Mouse (Mus musculus) kidney, postnatal 0 days (tissue): ENCODE results near the gene P4ha2. TPM values are rescaled to one million over a fixed set of nuclear protein-coding genes. Genes with fewer than 3 reads are reported as not detected.

Experiments
- ATAC-seq: fragments of 200-750 bp; cut with Nextera tagmentation; replicated peaks from 2 replicates; pipeline ENCODE4 v1.8.0; 2017; ENCODE audit warnings: low read depth, moderate number of reproducible peaks, moderate TSS enrichment, moderate library complexity; ENCODE audit not compliant: low FRiP score
- DNase-seq: peaks from one replicate; pipeline ENCODE4 v3.0.0-alpha.2; 2016; ENCODE audit warnings: low spot score
- H3K27ac ChIP-seq: fragments of 300-500 bp; sonication (generic); 2 replicates; pipeline ENCODE4 v1.5.1; 2014; ENCODE audit warnings: mild to moderate bottlenecking
- H3K27me3 ChIP-seq: fragments of 300-500 bp; sonication (generic); 2 replicates; pipeline ENCODE4 v1.6.1; 2014; ENCODE audit warnings: low read length, mixed read lengths; ENCODE audit not compliant: insufficient read depth
- H3K36me3 ChIP-seq: fragments of 300-500 bp; sonication (generic); 2 replicates; pipeline ENCODE4 v1.6.1; 2014; ENCODE audit warnings: low read length, mixed read lengths; ENCODE audit not compliant: insufficient read depth
- H3K4me1 ChIP-seq: fragments of 300-500 bp; sonication (generic); replicated peaks from 2 replicates; pipeline ENCODE4 v1.6.1; 2014; ENCODE audit warnings: antibody characterized with exemption, low read length, mixed read lengths; ENCODE audit not compliant: insufficient read depth
- H3K4me2 ChIP-seq: fragments of 300-500 bp; sonication (generic); 2 replicates; pipeline ENCODE4 v1.6.1; 2014; ENCODE audit warnings: mild to moderate bottlenecking, low read length, moderate library complexity, mixed read lengths
- H3K4me3 ChIP-seq: fragments of 300-500 bp; sonication (generic); replicated peaks from 2 replicates; pipeline ENCODE4 v1.5.1; 2014; ENCODE audit warnings: low read depth, low read length
- H3K9ac ChIP-seq: fragments of 300-500 bp; sonication (generic); 2 replicates; pipeline ENCODE4 v1.6.1; 2014; ENCODE audit warnings: low read depth, low read length
- H3K9me3 ChIP-seq: fragments of 300-500 bp; sonication (generic); replicated peaks from 2 replicates; pipeline ENCODE4 v1.6.1; 2016; ENCODE audit warnings: low read length, inconsistent platforms, mixed read lengths
- CTCF ChIP-seq: IDR thresholded peaks from 2 replicates; pipeline ENCODE4 v1.5.1; 2016; ENCODE audit warnings: antibody characterized with exemption, low read depth, mild to moderate bottlenecking, moderate library complexity
- WGBS: fragments of 180-500 bp; shearing (Covaris S2); extraction: QIAGEN DNeasy Blood & Tissue Kit; methylation state at CpG from one replicate; pipeline ENCODE4 v1.1.7; 2014; 5-methylcytosine and 5-hydroxymethylcytosine counted together
- polyA plus RNA-seq: library from polyadenylated mRNA; unstranded; fragments of >200 nt; fragmentation: Nextera tagmentation; extraction: Ambion mirVana; gene quantifications from 2 replicates; pipeline ENCODE4 v1.2.1, GENCODE M21; 2015

Gene P4ha2
- polyA plus RNA-seq, 1 experiment from 2014 or later = 11.2 TPM

DNA sequence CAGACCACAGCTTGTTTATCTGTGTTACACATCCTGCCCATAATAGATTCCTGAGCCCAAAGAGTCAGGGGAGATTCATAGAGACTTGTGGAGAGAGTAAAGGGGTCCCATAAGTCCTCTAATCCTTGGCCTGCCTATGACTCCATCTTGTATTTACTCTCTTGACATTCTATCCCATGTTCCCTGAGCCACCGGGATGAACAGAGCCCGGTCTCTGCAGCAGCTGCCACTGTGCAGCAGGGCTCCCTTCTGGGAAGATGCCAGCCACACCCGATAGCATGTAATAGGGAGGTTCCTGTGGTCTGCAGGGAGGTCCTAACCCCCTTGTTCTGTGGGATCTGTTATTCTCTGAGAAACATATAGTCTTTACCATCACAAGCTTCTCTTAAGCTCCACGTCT lies 16.5 kb downstream of the P4ha2 start:
- no peak for TF ChIP-seq CTCF
- H3K36me3 ChIP-seq = 0 out of 2 replicates have a peak, but pooled peaks cover 8% of the 10 kb centered on the region
- H3K27me3 ChIP-seq = no peaks in the 10 kb centered on the region
- no peak overlapping the region for H3K4me2 ChIP-seq
- DNase-seq (no peak), ATAC-seq (no peak)
- no peaks in the 10 kb centered on the region for H3K9me3 ChIP-seq
- H3K4me1 ChIP-seq = peaks cover 14% of the 10 kb centered on the region
- WGBS = 77% methylated on average over 4 of the region's 4 CpGs
- H3K9ac ChIP-seq = no peak overlapping the region
- no peak overlapping the region for H3K4me3 ChIP-seq
- H3K27ac ChIP-seq = no peak overlapping the region

DNA sequence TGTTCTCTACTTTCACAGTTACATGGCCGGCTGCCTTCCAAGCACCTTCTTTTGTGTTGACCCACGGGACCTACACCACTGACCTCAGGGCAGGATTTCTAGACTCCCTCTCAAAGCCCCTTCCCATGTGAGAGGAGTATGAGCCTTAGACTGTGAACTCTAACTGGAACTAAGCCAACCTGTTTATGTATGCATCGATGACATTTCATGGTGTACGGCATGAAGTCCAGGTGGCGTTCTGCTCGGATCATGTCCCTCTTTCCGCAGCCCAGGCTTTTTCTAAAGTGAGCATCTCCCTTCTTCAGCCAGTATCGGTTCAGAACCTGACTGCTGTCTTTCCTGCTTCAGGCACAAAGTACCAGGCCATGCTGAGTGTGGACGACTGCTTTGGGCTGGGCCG lies 17.2 kb downstream of the P4ha2 start:
- no peaks in the 10 kb centered on the region for H3K27me3 ChIP-seq
- H3K36me3 ChIP-seq = 0 out of 2 replicates have a peak, but pooled peaks cover 8% of the 10 kb centered on the region
- H3K4me3 ChIP-seq = no peak overlapping the region
- ATAC-seq (no peak), DNase-seq (no peak)
- TF ChIP-seq CTCF = no peak
- 80% methylated on average over 10 of the region's 10 CpGs for WGBS
- no peak overlapping the region for H3K4me2 ChIP-seq
- no peak overlapping the region for H3K9ac ChIP-seq
- H3K9me3 ChIP-seq = no peaks in the 10 kb centered on the region
- no peak overlapping the region for H3K27ac ChIP-seq
- H3K4me1 ChIP-seq = peaks cover 14% of the 10 kb centered on the region

DNA sequence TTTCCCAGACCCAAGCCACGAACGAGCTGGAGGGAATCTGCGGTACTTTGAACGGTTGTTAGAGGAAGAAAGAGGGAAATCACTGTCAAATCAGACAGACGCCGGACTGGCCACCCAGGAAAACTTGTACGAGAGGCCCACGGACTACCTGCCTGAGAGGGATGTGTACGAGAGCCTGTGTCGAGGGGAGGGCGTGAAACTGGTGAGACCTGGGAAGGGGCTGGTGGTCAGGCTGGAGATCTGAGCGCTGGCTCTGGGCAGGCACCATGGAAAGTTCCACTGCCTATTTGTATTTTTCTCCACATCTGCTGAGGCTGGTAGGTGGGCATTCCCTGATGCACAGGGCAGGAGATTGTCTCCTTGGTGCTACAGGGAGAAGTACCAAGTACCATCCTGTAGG lies 19.2 kb downstream of the P4ha2 start:
- no peaks in the 10 kb centered on the region for H3K4me1 ChIP-seq
- H3K4me2 ChIP-seq = no peak overlapping the region
- DNase-seq (no peak), ATAC-seq (no peak)
- no peaks in the 10 kb centered on the region for H3K27me3 ChIP-seq
- H3K27ac ChIP-seq = no peak overlapping the region
- no peaks in the 10 kb centered on the region for H3K9me3 ChIP-seq
- WGBS = 84% methylated on average over 12 of the region's 12 CpGs
- TF ChIP-seq CTCF = no peak
- no peak overlapping the region for H3K4me3 ChIP-seq
- 0 out of 2 replicates have a peak, but pooled peaks cover 8% of the 10 kb centered on the region for H3K36me3 ChIP-seq
- H3K9ac ChIP-seq = no peak overlapping the region

DNA sequence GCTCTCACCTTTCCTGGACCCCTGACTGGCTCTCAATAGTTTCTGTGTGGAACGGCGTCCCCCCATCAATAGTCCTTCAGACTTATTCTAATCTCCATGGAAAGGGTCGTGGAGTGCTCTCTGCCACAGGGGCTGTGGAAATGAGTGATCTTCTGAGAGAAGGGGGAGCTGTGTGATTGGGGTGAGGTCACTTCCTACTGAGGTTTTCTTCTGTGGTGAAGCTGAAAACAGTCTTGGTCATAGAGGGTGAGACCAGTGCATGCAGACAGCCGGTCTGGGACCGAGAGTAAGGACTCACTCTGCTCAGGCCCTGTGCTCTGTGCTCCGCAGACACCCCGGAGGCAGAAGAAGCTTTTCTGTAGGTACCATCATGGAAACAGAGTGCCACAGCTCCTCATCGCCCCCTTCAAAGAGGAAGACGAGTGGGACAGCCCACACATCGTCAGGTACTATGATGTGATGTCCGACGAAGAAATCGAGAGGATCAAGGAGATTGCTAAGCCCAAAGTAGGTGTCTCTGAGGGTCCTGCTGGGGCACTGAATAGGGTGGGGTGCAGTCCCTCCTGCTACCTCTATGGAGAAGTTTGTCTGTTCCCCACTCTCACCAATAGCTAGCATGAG lies 20.0 kb downstream of the P4ha2 start:
- H3K4me2 ChIP-seq = no peak overlapping the region
- ATAC-seq (no peak), DNase-seq (no peak)
- no peak overlapping the region for H3K9ac ChIP-seq
- no peaks in the 10 kb centered on the region for H3K27me3 ChIP-seq
- H3K9me3 ChIP-seq = no peaks in the 10 kb centered on the region
- H3K4me1 ChIP-seq = no peaks in the 10 kb centered on the region
- H3K36me3 ChIP-seq = 0 out of 2 replicates have a peak, but pooled peaks cover 8% of the 10 kb centered on the region
- H3K27ac ChIP-seq = no peak overlapping the region
- no peak for TF ChIP-seq CTCF
- 94% methylated on average over 13 of the region's 13 CpGs for WGBS
- H3K4me3 ChIP-seq = no peak overlapping the region

DNA sequence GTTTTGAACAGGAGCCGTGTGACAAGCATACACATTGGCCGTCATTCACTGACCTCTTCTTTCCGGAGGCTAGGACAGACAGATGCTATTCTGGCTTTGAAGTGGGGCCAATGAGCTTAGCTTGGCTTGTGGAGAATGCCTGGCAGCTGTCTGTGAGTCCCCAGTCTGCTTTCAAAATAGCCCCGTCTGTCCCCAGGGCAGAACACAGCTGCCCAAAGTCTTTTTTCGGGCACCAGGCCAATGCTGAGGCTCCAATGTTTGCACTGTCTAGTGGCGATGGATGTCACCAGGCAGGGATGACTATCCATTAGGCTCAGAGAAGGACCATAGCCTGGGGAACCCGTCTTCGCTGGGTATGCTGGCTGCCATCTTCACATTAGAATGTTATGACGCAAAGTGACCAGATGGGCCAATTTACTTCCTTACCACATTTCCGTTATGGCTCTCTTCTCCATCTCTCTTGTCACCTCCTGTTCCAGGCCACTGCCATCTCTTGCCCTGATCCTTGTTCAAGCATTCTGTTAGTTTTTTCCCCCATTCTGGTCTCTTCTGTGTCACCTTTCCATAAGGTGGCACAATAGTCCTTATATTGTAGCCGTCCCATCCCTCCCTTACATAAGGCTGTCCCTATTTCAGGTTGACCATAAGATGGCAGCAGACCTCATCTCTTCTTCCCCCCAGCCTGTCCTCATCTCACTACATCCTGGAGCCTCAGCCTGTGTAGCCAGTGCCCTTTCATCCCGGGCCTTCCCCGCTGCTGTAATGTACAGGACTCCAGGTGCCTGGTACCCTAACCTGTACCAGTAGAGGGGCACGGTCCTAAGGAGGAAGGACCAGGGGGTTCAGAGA lies 22.7 kb downstream of the P4ha2 start:
- Histone ChIP-seq H3K27me3 (no peaks in the 10 kb centered on the region), H3K9me3 (no peaks in the 10 kb centered on the region), H3K9ac (no peak overlapping the region), H3K36me3 (0 out of 2 replicates have a peak, but pooled peaks cover 8% of the 10 kb centered on the region), H3K4me2 (no peak overlapping the region), H3K4me1 (no peaks in the 10 kb centered on the region), H3K27ac (no peak overlapping the region), H3K4me3 (no peak overlapping the region)
- DNase-seq (peak; percentile 63), ATAC-seq (no peak)
- WGBS = 69% methylated on average over 14 of the region's 14 CpGs
- peak; percentile 68 for TF ChIP-seq CTCF

DNA sequence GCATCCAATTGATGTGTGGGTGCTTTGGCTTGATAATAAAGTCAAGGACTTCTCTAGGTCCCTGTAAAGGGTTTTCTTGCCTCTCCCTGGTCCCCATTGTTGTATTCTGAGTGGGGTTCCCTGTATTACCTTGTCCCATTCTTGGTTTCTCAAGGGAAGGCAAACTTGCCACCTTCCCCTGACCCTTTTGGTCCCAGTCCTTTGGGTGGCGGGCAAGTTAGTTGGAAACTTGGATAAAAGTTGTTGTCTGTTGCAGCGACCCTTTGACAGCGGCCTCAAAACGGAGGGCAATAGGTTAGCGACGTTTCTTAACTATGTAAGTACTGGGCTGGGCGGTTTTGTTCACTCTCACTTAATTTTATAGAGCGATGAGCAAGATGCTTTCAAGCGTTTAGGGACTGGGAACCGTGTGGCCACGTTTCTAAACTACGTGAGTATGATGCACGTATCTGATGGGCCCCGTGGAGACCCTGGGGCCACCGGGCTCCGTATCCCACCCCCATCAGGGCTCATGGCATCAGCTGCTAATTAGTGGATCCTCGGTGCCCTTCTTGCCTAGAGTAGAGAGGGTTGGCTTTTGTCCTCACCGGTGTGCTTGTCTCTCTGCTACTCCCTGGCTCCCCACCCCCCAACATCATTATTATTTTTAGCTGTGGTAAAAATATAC lies 26.2 kb downstream of the P4ha2 start:
- Histone ChIP-seq H3K4me3 (no peak overlapping the region), H3K27me3 (no peaks in the 10 kb centered on the region), H3K4me2 (no peak overlapping the region), H3K36me3 (no peaks in the 10 kb centered on the region), H3K27ac (no peak overlapping the region), H3K4me1 (no peaks in the 10 kb centered on the region), H3K9ac (no peak overlapping the region), H3K9me3 (no peaks in the 10 kb centered on the region)
- no peak for DNase-seq
- 70% methylated on average over 18 of the region's 18 CpGs for WGBS
- no peak for TF ChIP-seq CTCF
- ATAC-seq = no peak
